Mouse (Mus musculus): Measurements from ENCODE around the gene Rexo2.

DNA sequence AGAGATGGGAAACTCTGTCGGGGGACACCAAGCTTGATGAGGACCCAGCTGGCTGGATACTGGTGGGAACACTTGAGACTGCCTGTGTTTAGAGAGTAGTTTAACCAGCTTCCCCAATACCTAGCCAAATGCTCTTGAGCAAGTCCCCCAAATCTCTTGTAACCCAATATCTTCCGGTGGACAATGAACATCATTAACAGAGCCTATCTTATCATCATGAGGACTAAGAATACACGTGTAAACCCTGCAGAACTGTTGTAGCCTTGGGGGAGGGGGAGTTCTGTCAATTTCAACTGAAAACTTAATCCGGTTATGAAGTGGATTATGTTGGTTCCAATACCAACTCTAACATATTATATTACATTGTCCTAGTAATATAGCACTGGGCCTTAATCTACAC lies 1.6 kb downstream of the Rexo2 start:
- TF ChIP-seq POLR2A (IDR thresholded peaks at IDR 0.05; ENCODE audit: insufficient read depth, low read length) (no peak), CTCF (IDR thresholded peaks at IDR 0.05; ENCODE audit: low read depth, low read length) (no peak)

Data from ES-Bruce4 (cell line).